Mouse (Mus musculus) megakaryocyte, embryonic 14.5 days (primary cell): ENCODE data around the gene Armcx1. TPM values are rescaled to one million over a fixed set of nuclear protein-coding genes. Genes with fewer than 3 reads are reported as not detected.
A peak's percentile ranks its signal among the peaks of the same experiment; 100 is the strongest.
"Not testable (repeated sequence)": the region's sequence is repeated elsewhere in the genome, so short reads cannot be mapped to it uniquely, and the experiment has no call there.

Experiments
- H3K27me3 ChIP-seq: replicated peaks from 2 replicates; pipeline ENCODE3; 2012; ENCODE audit warnings: inconsistent platforms
- H3K36me3 ChIP-seq: replicated peaks from 2 replicates; pipeline ENCODE3; 2012; ENCODE audit warnings: low read length, inconsistent platforms, mixed read lengths
- H3K4me1 ChIP-seq: 2 replicates; pipeline ENCODE4 v1.6.1; 2012; ENCODE audit warnings: inconsistent platforms
- H3K4me3 ChIP-seq: replicated peaks from 2 replicates; pipeline ENCODE3; 2012; ENCODE audit warnings: moderate library complexity, mild to moderate bottlenecking, inconsistent platforms
- H3K9me3 ChIP-seq: 2 replicates; pipeline ENCODE4 v1.6.1; 2012; ENCODE audit warnings: inconsistent platforms
- FLI1 ChIP-seq: IDR thresholded peaks from 2 replicates; pipeline ENCODE4 v1.6.1; 2012; ENCODE audit warnings: low read length, inconsistent platforms, mixed read lengths
- GATA1 ChIP-seq: IDR thresholded peaks from 3 replicates; pipeline ENCODE4 v1.6.1; 2012; ENCODE audit warnings: mixed read lengths, low read length, inconsistent platforms, borderline replicate concordance
- polyA plus RNA-seq: library from polyadenylated mRNA; stranded (reverse); fragments of >175 nt; gene quantifications from 2 replicates; pipeline ENCODE4 v1.2.3, GENCODE M21; 2012; ENCODE audit warnings: low replicate concordance; ENCODE audit not compliant: insufficient read depth

Gene Armcx1
- polyA plus RNA-seq, 1 experiment: 6.6 TPM

GRCm38 (mm10) chrX:134756434-134757292, 38.9 kb downstream of the Armcx1 start, which contains the start of gene Armcx3:
Gene Armcx3 (plus strand): TSS chrX:134756595.
- peak within 1 kb of the TSS; percentile 93 for H3K4me3 ChIP-seq
- peaks cover 7% of the 10 kb centered on the region for H3K4me1 ChIP-seq
- H3K9me3 ChIP-seq: no peaks in the 10 kb centered on the region
- peaks cover 5% of the 10 kb centered on the region for H3K36me3 ChIP-seq
- H3K27me3 ChIP-seq: peaks cover 2% of the 10 kb centered on the region
- TF ChIP-seq GATA1 (no peak), FLI1 (no peak)

- peaks cover 5% of the 10 kb centered on the region for H3K36me3 ChIP-seq
- H3K4me3 ChIP-seq: peak overlapping the region; percentile 93
- H3K4me1 ChIP-seq: peaks cover 7% of the 10 kb centered on the region
- H3K9me3 ChIP-seq: no peaks in the 10 kb centered on the region
- TF ChIP-seq FLI1 (no peak), GATA1 (no peak)
- H3K27me3 ChIP-seq: peaks cover 2% of the 10 kb centered on the region
Measured at GRCm38 (mm10) chrX:134757293-134757995, 39.7 kb downstream of the Armcx1 start.

- H3K9me3 ChIP-seq, H3K4me1 ChIP-seq, H3K27me3 ChIP-seq: not testable (repeated sequence)
Measured at GRCm38 (mm10) chrX:134763428-134764198, 45.9 kb downstream of the Armcx1 start.

More at GRCm38 (mm10) chrX:134763428-134764198, 45.9 kb downstream of the Armcx1 start:
- H3K4me3 ChIP-seq, H3K36me3 ChIP-seq: not testable (repeated sequence)

Other genes starting within 250 kb of the Armcx1 start
- not detected in 2 replicates for gene Taf7l, start 241.5 kb upstream of the Armcx1 start, polyA plus RNA-seq
- gene Timm8a1, start 176.1 kb upstream of the Armcx1 start, polyA plus RNA-seq: 4.0 TPM in 1 of 2 replicates, not detected in the other
- gene Btk, start 134.4 kb upstream of the Armcx1 start, polyA plus RNA-seq: 24.4 TPM in 1 of 2 replicates, not detected in the other
- 18.7 and 134 TPM in 2 replicates for gene Rpl36a, start 132.3 kb upstream of the Armcx1 start, polyA plus RNA-seq
- 1.5 TPM in 1 of 2 replicates, not detected in the other for gene Gla, start 116.8 kb upstream of the Armcx1 start, polyA plus RNA-seq
- gene Hnrnph2, start 116.8 kb upstream of the Armcx1 start, polyA plus RNA-seq: 1.9 and 11.7 TPM in 2 replicates
- gene Armcx4, start 31.4 kb upstream of the Armcx1 start, polyA plus RNA-seq: 0.16 and 0.19 TPM in 2 replicates
- 4.5 and 6.4 TPM in 2 replicates for gene Armcx6, start 33.5 kb downstream of the Armcx1 start, polyA plus RNA-seq
- gene Armcx3, start 38.6 kb downstream of the Armcx1 start, polyA plus RNA-seq: 3.3 TPM in 1 of 2 replicates, not detected in the other
- gene Armcx2, start 91.3 kb downstream of the Armcx1 start, polyA plus RNA-seq: 2.7 and 6.2 TPM in 2 replicates
- not detected in 2 replicates for gene Nxf2, start 246.8 kb downstream of the Armcx1 start, polyA plus RNA-seq